Mouse (Mus musculus) MEL (cell line): Measurements from ENCODE around the gene Tox2. TPM values are rescaled to one million over a fixed set of nuclear protein-coding genes. Genes with fewer than 3 reads are reported as not detected.

Experiments
- DNase-seq: peaks from one replicate; pipeline ENCODE4 v3.0.0; 2011; ENCODE audit warnings: low read depth, low spot score
- H3K27ac ChIP-seq: 2 replicates; pipeline ENCODE4 v1.5.1; 2012; ENCODE audit warnings: low read depth, mild to moderate bottlenecking, control low read depth, low read length, moderate library complexity; ENCODE audit not compliant: control insufficient read depth
- H3K27me3 ChIP-seq, 2 experiments: fragments of 150-350 bp in 1 of 2; sonication (generic) in 1 of 2; 2 replicates each; pipeline ENCODE4 v1.6.1; 2012; ENCODE audit warnings: low read length in 2 of 2, mild to moderate bottlenecking in 2 of 2, improper control_type of control experiment in 1 of 2, moderate library complexity in 1 of 2; ENCODE audit not compliant: insufficient read depth in 2 of 2, control insufficient read depth in 1 of 2
- H3K36me3 ChIP-seq, 2 experiments: 2 replicates each; pipeline ENCODE4 v1.6.1; 2012 to 2014; ENCODE audit warnings: low read length in 2 of 2, improper control_type of control experiment in 1 of 2, inconsistent platforms in 1 of 2, mild to moderate bottlenecking in 1 of 2; ENCODE audit not compliant: insufficient read depth in 2 of 2, control insufficient read depth in 1 of 2
- H3K4me1 ChIP-seq, 2 experiments: fragments of 150-350 bp in 1 of 2; sonication (generic) in 1 of 2; 2 replicates each; pipeline ENCODE4 v1.6.1; 2012; ENCODE audit warnings: low read length in 2 of 2, improper control_type of control experiment in 1 of 2, mild to moderate bottlenecking in 1 of 2; ENCODE audit not compliant: insufficient read depth in 2 of 2, control insufficient read depth in 1 of 2
- H3K4me3 ChIP-seq, 2 experiments: fragments of 150-350 bp in 1 of 2; sonication (generic) in 1 of 2; 2 replicates each; pipeline ENCODE4 v1.5.1; 2012; ENCODE audit warnings: low read depth in 2 of 2, low read length in 2 of 2, mild to moderate bottlenecking in 2 of 2, moderate library complexity in 2 of 2, control low read depth in 1 of 2, improper control_type of control experiment in 1 of 2; ENCODE audit not compliant: control insufficient read depth in 1 of 2, insufficient read depth in 1 of 2
- H3K79me2 ChIP-seq: 2 replicates; pipeline ENCODE4 v1.6.1; 2012; ENCODE audit warnings: mild to moderate bottlenecking, low read length, moderate library complexity; ENCODE audit not compliant: control insufficient read depth, poor library complexity, insufficient read depth
- H3K9ac ChIP-seq: 2 replicates; pipeline ENCODE4 v1.6.1; 2012; ENCODE audit warnings: low read depth, mild to moderate bottlenecking, control low read depth, low read length, moderate library complexity; ENCODE audit not compliant: control insufficient read depth, poor library complexity, severe bottlenecking
- H3K9me3 ChIP-seq: fragments of 150-350 bp; sonication (generic); replicated peaks from 2 replicates; pipeline ENCODE4 v1.6.1; 2012; ENCODE audit warnings: mild to moderate bottlenecking, low read length, improper control_type of control experiment, moderate library complexity; ENCODE audit not compliant: insufficient read depth
- BHLHE40 ChIP-seq: IDR thresholded peaks from 2 replicates; pipeline ENCODE4 v1.6.1; 2012; ENCODE audit warnings: low read depth, mild to moderate bottlenecking, inconsistent platforms, low read length, improper control_type of control experiment, borderline replicate concordance
- CHD2 ChIP-seq: IDR thresholded peaks from 2 replicates; pipeline ENCODE4 v1.6.1; 2011; ENCODE audit warnings: low read length, improper control_type of control experiment
- CTCF ChIP-seq, 3 experiments: IDR thresholded peaks in 2 of 3; conservative IDR thresholded peaks in 1 of 3; 2 replicates each; pipeline ENCODE4 v1.5.1; 2011 to 2012; ENCODE audit warnings: low read length in 3 of 3, low read depth in 2 of 3, mild to moderate bottlenecking in 2 of 3, improper control_type of control experiment in 1 of 3, inconsistent platforms in 1 of 3, mixed read lengths in 1 of 3, moderate library complexity in 1 of 3; ENCODE audit not compliant: control insufficient read depth in 1 of 3, insufficient read depth in 1 of 3, poor library complexity in 1 of 3, severe bottlenecking in 1 of 3
- ELF1 ChIP-seq: IDR thresholded peaks from 2 replicates; pipeline ENCODE4 v1.6.1; 2014; ENCODE audit warnings: low read depth, mild to moderate bottlenecking, inconsistent platforms, low read length, improper control_type of control experiment, moderate library complexity
- GABPA ChIP-seq: IDR thresholded peaks from 2 replicates; pipeline ENCODE4 v1.6.1; 2012; ENCODE audit warnings: low read depth, mild to moderate bottlenecking, inconsistent platforms, low read length, improper control_type of control experiment, moderate library complexity
- GATA1 ChIP-seq: IDR thresholded peaks from 2 replicates; pipeline ENCODE4 v1.6.1; 2011; ENCODE audit warnings: low read depth, low read length, improper control_type of control experiment
- KAT2A ChIP-seq: conservative IDR thresholded peaks from 2 replicates; pipeline ENCODE4 v1.6.1; 2012; ENCODE audit warnings: low read depth, low read length, improper control_type of control experiment, inconsistent platforms
- MAX ChIP-seq: IDR thresholded peaks from 2 replicates; pipeline ENCODE4 v1.6.1; 2011; ENCODE audit warnings: low read length, improper control_type of control experiment
- MAZ ChIP-seq: IDR thresholded peaks from 2 replicates; pipeline ENCODE4 v1.6.1; 2012; ENCODE audit warnings: low read depth, mild to moderate bottlenecking, inconsistent platforms, low read length, improper control_type of control experiment
- MXI1 ChIP-seq: IDR thresholded peaks from 2 replicates; pipeline ENCODE4 v1.6.1; 2011; ENCODE audit warnings: mild to moderate bottlenecking, low read depth, low read length, improper control_type of control experiment
- MYB ChIP-seq: IDR thresholded peaks from 2 replicates; pipeline ENCODE4 v1.6.1; 2011; ENCODE audit warnings: mild to moderate bottlenecking, low read depth, low read length, improper control_type of control experiment
- NRF1 ChIP-seq: IDR thresholded peaks from 2 replicates; pipeline ENCODE4 v1.6.1; 2014; ENCODE audit warnings: low read depth, mild to moderate bottlenecking, inconsistent platforms, low read length, improper control_type of control experiment, moderate library complexity; ENCODE audit not compliant: poor library complexity, insufficient read depth, severe bottlenecking
- POLR2A ChIP-seq, 2 experiments: IDR thresholded peaks; 2 replicates each; pipeline ENCODE4 v1.6.1; 2011 to 2012; ENCODE audit warnings: low read length in 2 of 2, mild to moderate bottlenecking in 2 of 2, control low read depth in 1 of 2, improper control_type of control experiment in 1 of 2, low read depth in 1 of 2, moderate library complexity in 1 of 2; ENCODE audit not compliant: control insufficient read depth in 1 of 2, insufficient read depth in 1 of 2, poor library complexity in 1 of 2
- POLR2AphosphoS2 ChIP-seq: IDR thresholded peaks from 2 replicates; pipeline ENCODE4 v1.6.1; 2011; ENCODE audit warnings: low read length, improper control_type of control experiment
- RAD21 ChIP-seq: IDR thresholded peaks from 2 replicates; pipeline ENCODE4 v1.6.1; 2011; ENCODE audit warnings: mild to moderate bottlenecking, low read depth, low read length, improper control_type of control experiment
- RCOR1 ChIP-seq: IDR thresholded peaks from 2 replicates; pipeline ENCODE4 v1.6.1; 2012; ENCODE audit warnings: low read depth, mild to moderate bottlenecking, inconsistent platforms, low read length, improper control_type of control experiment
- SMC3 ChIP-seq: IDR thresholded peaks from 2 replicates; pipeline ENCODE4 v1.6.1; 2011; ENCODE audit warnings: low read depth, low read length, improper control_type of control experiment
- TAL1 ChIP-seq: IDR thresholded peaks from 2 replicates; pipeline ENCODE4 v1.6.1; 2012; ENCODE audit warnings: mild to moderate bottlenecking, inconsistent platforms, low read length, moderate library complexity, mixed read lengths
- UBTF ChIP-seq: IDR thresholded peaks from 2 replicates; pipeline ENCODE4 v1.6.1; 2012; ENCODE audit warnings: low read depth, mild to moderate bottlenecking, inconsistent platforms, low read length, improper control_type of control experiment, moderate library complexity, borderline replicate concordance; ENCODE audit not compliant: insufficient read depth
- USF1 ChIP-seq: IDR thresholded peaks from 2 replicates; pipeline ENCODE4 v1.6.1; 2014; ENCODE audit warnings: low read depth, mild to moderate bottlenecking, inconsistent platforms, low read length, improper control_type of control experiment, moderate library complexity
- ZKSCAN1 ChIP-seq: IDR thresholded peaks from 2 replicates; pipeline ENCODE4 v1.6.1; 2012; ENCODE audit warnings: low read depth, mild to moderate bottlenecking, inconsistent platforms, low read length, improper control_type of control experiment, moderate library complexity
- ZMIZ1 ChIP-seq: IDR thresholded peaks from 2 replicates; pipeline ENCODE4 v1.6.1; 2012; ENCODE audit warnings: low read depth, mild to moderate bottlenecking, inconsistent platforms, low read length, improper control_type of control experiment, moderate library complexity
- polyA plus RNA-seq, 2 experiments: library from polyadenylated mRNA; stranded (reverse) in 1 of 2; unstranded in 1 of 2; fragments of >175 nt in 1 of 2; fragments of >200 nt in 1 of 2; gene quantifications; 2 replicates each; pipeline versions ENCODE4 v1.2.1 to v1.2.4; 2012; ENCODE audit warnings: low replicate concordance in 2 of 2, low read depth in 1 of 2; ENCODE audit not compliant: insufficient read length in 2 of 2, insufficient read depth in 1 of 2, missing spikeins in 1 of 2
- total RNA-seq: library from RNA; depleted of rRNA; stranded (reverse); fragments of 300-350 nt; gene quantifications from 2 replicates; pipeline ENCODE4 v1.2.3, GENCODE M21; 2012

The Tox2 gene
- total and polyA plus RNA-seq, 3 experiments = not detected

GRCm38 (mm10) chr2:163229050-163229449 is 26.1 kb downstream of the Tox2 start (continued):
- TF ChIP-seq ZMIZ1 (no peak), BHLHE40 (peak; percentile 68; the same call in 1 of the 2 replicates), ELF1 (0 out of 2 replicates have a peak, but pooled peaks have one; percentile 8), RAD21 (no peak), RCOR1 (peak; percentile 89), CHD2 (no peak), USF1 (peak; percentile 44; the same call in 1 of the 2 replicates), TAL1 (peak; percentile 90), CTCF (IDR thresholded peaks at IDR 0.05 in 2 of 3, conservative IDR thresholded peaks at IDR 0.05 in 1 of 3; ENCODE audit: control insufficient read depth in 1 of 3, insufficient read depth in 1 of 3, low read depth in 2 of 3, low read length in 3 of 3, poor library complexity in 1 of 3, severe bottlenecking in 1 of 3) (no peak), POLR2A (IDR thresholded peaks at IDR 0.05; ENCODE audit: control insufficient read depth in 1 of 2, insufficient read depth in 1 of 2, low read depth in 1 of 2, low read length in 2 of 2, poor library complexity in 1 of 2) (no peak), KAT2A (no peak; the same call in 1 of the 2 replicates), MAZ (no peak), GABPA (no peak), NRF1 (peak; percentile 23; the same call in 1 of the 2 replicates), MXI1 (peak; percentile 18; the same call in 1 of the 2 replicates), GATA1 (peak; percentile 95)

DNA sequence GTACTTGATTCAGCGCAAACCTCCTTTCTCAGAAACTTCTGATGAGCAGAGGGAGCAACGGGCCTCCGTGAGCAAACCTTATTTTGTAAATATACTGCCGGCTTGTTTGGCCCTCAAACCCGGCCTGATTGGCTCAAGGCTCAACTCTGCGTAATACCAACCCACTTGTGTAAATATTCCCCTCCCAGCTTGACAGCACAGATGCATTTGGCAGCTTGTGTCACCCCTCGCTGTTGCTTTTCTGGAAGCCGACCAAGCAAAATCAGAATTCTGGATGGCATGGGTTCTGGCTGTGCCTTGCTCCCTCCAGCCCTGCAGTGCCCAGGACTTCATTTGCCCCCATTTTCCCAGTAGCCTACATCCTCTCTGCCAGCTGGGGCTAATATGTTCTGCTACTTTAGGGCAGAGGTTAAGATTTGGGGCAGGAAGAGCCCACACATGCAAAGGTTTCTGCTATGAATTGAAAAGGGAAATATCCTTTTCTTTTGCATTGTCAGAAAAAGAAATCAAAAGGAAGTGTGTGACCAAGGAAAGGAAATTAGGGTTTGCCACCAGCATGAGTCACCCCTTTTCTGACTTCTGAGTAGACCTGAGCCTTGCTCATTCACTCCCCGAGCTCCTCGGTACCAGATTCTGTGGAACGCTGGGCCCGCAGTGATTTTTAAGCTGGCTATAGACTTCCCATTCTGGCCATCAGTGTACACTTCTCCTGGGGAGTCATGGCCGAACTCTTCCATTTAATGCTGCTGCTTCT is 29.0 kb downstream of the Tox2 start:
- no peaks in the 10 kb centered on the region for H3K9me3 ChIP-seq
- H3K36me3 ChIP-seq = peaks cover 0 to 12% of the 10 kb centered on the region in 2 experiments; a peak in 2 of 4 replicates
- H3K4me1 ChIP-seq = peaks cover 8 to 19% of the 10 kb centered on the region in 2 experiments
- H3K9ac ChIP-seq = no peak overlapping the region
- TF ChIP-seq GATA1 (no peak), ZKSCAN1 (no peak), UBTF (no peak), MAX (no peak), CHD2 (no peak), KAT2A (no peak), SMC3 (no peak), USF1 (no peak), CTCF (IDR thresholded peaks at IDR 0.05 in 2 of 3, conservative IDR thresholded peaks at IDR 0.05 in 1 of 3; ENCODE audit: control insufficient read depth in 1 of 3, insufficient read depth in 1 of 3, low read depth in 2 of 3, low read length in 3 of 3, poor library complexity in 1 of 3, severe bottlenecking in 1 of 3) (no peak), MYB (no peak), NRF1 (no peak), POLR2AphosphoS2 (no peak), RCOR1 (no peak)
- H3K4me3 ChIP-seq = no peak overlapping the region
- H3K27ac ChIP-seq = no peak overlapping the region
- no peaks in the 10 kb centered on the region for H3K79me2 ChIP-seq
- no peaks in the 10 kb centered on the region for H3K27me3 ChIP-seq
- no peak for DNase-seq
